Mouse (Mus musculus) retina, embryonic 14.5 days (tissue): ENCODE data around the gene 6030445D17Rik.
A peak's percentile ranks its signal among the peaks of the same experiment; 100 is the strongest.

Experiments used
- DNase-seq: peaks from one replicate; pipeline ENCODE4 v3.0.0-alpha.2; 2015; ENCODE audit warnings: low spot score

The 6030445D17Rik gene

DNA sequence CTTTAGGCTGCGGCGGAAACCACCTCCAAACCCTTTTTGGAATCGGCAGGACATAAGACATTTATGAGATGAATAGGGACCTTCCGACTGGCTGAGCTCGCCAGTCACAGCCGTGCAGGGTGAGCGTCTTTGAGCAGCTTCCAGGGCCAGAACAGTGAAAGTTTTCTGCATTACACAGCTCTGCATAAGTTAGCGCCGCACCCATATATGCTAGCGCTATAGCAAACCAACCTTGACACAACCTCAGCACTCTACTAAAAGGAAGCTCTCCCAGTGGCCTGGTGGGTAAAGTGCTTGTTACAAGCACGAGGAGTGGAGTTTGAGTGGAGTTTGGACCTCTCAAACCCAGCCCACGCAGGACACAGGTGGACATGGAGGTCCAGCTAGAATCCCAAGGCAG is 2.8 kb upstream of the 6030445D17Rik start:
- DNase-seq, result no peak

DNA sequence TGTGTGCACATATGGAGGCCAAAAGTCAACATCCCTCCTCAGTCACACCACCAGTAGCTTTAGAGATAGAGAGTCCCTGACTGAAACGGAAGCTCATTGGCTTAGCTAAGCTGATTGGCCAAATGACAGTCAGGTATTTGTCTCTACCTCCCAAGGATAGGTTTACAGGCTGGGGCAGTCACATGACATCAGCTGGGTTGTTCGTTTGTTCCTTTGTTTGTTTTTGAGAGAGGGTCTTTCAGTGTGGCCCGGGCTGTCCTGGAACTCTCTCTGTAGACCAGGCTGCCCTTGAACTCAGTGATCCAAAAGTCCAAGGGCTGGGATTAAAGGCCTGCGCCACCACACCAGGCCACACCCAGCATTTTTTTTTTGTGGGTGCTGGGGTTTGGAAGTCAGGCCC is 844 bp upstream of the 6030445D17Rik start:
- DNase-seq, result no peak

DNA sequence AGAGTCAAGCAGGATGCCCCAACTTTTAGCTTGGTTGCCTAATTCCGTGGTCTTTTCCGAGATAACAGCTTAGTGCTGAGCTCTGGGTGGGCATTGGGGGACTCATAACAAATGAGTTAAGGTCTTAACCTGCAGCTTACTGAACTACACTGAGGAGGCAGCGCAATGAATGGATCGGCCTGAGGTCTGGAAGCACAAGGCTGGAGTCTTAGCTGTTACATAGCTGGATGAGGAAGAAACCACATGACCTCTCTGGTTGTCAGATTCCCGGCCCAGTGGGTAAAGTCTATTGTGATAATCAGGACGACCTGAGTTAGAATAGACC is 327 bp upstream of the 6030445D17Rik start:
- no peak for DNase-seq

GRCm38 (mm10) chr4:136462839-136463178 is 759 bp downstream of the 6030445D17Rik start:
- peak; percentile 56 for DNase-seq

- no peak for DNase-seq
These were observed 1.4 kb downstream of the 6030445D17Rik start for GRCm38 (mm10) chr4:136463436-136463835.

DNA sequence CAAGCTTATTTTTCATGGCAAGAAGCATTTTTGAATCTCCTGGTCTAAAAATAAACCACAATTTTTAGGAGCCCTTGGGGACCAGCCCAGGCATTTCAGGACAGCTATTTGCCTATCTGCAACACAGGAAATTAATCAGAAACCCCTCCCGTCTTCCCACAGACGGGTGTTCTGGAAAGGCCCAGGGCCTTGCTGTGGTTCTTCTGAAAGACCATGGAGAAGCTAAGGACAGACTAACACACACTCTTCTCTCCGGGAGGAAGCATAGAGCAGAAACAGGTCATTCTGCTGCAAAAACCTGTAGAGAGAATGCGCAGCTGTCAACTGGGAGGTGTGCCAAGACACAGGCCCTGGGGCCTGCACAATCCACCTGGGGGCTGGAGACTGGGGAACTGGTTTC is 4.2 kb downstream of the 6030445D17Rik start:
- no peak for DNase-seq

DNA sequence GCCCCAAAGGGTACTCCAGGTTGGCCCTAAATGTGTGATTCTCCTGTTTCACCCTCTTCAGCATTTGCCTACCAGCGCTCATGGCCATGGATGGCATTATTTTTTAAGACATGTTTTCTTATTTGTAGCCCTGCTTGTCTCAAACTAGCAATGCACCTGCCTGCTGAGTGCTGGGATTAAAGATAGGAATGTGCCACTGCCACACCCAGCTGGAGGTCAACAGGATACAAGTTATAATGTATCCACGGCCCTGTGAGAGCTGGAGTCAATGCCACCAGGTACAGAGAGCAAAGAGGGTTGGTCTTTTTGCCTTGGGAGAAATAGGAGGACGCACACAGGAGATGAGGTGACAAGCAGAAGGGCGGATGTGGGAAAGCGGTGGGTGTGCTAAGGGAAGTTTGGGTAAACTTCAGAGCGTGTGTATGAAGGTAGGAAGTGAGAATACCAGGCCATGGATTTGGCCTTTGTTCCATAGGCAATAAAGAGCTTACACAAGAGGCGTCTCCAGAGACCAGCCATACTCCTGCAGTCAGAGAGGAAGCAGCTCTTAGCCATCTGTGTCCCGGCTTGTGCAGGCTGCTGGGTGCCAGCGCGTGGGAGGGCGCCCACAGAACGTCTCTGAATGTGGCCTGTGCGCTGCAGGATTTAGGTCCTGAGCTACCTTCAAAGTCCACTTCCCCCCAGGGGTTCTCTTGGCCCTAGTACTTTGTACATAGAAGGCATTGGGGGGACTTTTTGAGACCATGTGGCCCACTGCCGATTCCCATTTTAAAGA is 6.7 kb downstream of the 6030445D17Rik start:
- no peak for DNase-seq

GRCm38 (mm10) chr4:136469371-136469903 is 7.4 kb downstream of the 6030445D17Rik start, which contains the start of gene Luzp1:
Gene Luzp1 (plus strand): TSS chr4:136469761.
- DNase-seq, result peak; percentile 96

- DNase-seq, result peak; percentile 75
These were observed 7.9 kb downstream of the 6030445D17Rik start for GRCm38 (mm10) chr4:136469941-136470346.

DNA sequence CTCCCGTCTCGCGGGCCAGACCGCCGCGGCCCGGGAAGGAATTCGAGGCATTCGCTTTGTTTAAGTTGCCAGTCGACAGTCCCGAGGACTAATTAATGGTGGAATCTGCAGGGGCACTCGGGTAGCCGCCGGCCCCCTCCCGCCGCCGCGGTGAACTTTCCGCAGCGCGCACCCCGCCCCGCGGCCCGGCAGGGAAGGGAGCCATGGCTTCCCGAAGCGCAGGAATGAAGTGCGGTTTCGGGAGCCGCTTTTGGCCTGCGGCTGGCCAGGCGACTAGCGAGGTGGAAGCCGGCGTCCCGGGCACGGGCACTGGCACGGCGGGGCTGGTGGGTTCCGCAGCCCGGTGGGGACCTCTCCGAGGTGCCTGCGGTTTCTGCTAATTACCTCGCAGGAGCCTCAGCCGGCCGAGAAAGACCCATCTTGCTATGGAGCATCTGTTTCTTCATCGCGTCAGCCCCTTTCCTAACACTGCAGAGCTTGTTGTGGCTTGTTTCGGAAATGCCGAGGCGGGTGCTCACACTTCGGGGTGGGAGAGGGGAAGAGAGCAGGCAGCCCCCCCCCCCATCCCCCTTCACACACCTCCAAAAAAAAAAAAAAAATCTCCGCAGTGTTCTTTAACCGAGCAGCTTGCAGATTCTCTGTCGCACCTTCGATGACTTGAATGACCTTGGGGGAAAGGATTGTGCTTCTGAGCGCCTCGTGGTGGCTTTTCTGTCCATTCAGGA is 8.5 kb downstream of the 6030445D17Rik start:
- peak; percentile 62 for DNase-seq

DNA sequence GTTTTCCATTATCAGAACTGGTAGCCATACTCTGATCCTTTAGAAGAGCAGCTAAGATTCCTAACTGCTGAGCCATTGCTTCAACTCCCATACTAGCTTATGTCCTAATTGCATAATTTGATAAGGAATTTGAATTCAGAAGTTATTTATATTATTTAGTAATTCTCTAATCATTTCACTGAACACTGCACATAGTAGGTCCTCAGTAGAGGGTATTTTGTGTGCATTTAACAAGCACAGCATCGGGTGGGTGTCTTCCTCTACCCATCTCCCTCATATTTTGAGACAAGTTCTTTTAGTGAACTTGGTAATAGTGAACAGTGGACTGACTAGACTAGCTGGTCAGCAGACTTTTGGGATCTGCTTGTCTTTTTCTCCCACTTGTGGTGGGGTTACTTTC is 14.6 kb downstream of the 6030445D17Rik start:
- DNase-seq, result no peak

- DNase-seq, result no peak
These were observed 24.5 kb downstream of the 6030445D17Rik start for GRCm38 (mm10) chr4:136486549-136486948.

- no peak for DNase-seq
These were observed 33.9 kb downstream of the 6030445D17Rik start for GRCm38 (mm10) chr4:136495993-136496392.

DNA sequence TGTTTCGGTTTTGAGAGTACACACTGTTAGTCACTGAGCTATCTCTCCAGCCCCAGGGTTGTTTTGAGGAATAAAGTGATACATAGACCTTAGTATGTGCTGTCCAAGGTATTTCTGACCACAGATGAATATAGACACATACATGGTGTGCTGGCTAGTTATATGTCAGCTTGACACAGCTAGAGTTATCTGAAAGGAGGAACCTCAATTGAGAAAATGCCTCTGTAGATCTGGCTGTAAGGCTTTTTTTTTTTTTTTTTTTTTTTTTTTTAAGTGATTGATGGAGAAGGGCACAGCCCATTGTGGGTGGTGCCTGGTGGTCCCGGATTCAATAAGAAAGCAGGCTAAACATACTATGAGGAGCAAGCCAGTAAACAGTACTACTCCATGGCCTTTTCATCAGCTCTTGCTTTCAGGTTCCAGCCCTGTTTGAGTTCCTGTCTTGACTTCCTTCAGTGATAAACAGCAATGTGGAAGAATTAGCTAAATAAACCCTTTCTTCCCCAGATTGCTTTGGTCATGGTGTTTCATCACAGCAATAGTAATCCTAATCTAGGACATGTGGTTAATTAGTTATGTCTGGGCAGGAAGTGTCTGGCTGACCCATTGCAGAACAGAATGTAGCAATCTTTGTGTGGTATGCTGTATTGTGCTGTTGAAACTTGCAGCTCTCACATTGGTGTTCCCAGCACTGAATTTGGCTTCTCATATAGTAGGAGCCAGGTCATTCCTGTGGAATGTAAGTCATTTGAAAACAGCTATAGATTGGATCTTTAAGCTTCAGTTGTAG is 43.6 kb downstream of the 6030445D17Rik start:
- DNase-seq, result no peak

DNA sequence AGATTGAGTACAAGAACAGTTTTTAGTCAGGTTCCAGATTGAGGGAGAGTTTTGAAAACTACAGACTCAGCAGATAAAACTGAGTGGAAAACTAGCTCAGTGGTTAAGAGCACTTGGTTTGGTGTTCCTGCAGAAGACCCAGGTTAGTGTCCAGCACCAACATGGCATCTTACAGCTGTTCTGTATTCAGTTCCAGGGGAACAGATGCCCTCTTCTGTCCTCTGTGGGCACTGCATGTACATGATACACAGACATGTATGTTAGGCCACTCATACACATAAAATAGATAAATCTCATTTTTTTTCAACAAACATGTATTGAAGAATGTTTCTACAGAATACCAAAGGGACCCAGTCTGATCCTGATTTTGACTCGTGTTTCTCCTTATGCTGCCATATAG is 47.8 kb downstream of the 6030445D17Rik start:
- peak; percentile 12 for DNase-seq

DNA sequence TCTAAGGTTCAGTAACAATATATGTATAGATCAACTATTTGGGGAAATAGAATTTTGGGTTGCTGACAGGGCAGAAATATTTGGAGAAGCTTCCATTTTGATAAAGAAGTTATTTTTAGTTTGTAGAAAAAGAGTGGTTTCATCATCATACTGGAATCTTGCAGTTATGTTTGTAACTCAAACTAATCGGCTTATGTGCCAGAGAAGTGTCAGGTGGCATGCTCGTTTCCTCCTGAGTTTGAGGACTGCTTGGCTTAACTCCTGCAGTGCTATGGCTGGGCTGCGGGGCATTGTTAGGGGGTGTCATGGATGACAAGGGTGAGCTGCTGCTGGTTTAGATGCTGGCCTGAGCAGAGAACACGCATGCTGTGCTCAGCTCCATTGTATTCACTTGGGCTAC is 49.7 kb downstream of the 6030445D17Rik start:
- no peak for DNase-seq

DNA sequence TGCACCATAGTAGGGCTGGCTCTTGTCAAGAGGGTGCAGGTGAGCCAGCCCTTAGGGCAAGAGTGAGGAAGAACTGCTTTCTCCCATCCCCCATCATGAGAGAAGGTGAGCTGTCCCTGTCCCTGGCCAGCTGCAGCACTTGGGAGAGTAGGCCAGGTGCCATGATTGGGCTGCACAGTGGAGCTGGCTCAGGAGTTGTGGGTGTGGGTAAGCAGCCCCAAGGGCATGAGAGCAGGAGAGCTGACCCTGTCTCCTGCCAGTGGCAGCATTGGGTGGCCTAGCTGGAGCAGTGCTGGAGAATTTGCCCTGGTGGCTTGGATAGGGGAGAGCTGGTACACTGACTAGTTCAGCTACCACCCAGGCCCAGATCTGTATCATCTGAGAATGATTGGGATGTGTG is 50.9 kb downstream of the 6030445D17Rik start:
- no peak for DNase-seq
